Mouse (Mus musculus) brain, embryonic 14.5 days (tissue): ENCODE results near the gene Lipk. TPM values are rescaled to one million over a fixed set of nuclear protein-coding genes. Genes with fewer than 3 reads are reported as not detected.
A peak's percentile ranks its signal among the peaks of the same experiment; 100 is the strongest.

Source experiments
- DNase-seq: peaks from one replicate; pipeline ENCODE4 v3.0.0-alpha.2; 2011; ENCODE audit warnings: low read depth
- CTCF ChIP-seq: fragments of 200-500 bp; IDR thresholded peaks from 2 replicates; pipeline ENCODE4 v1.5.1; 2012; ENCODE audit warnings: inconsistent platforms, mild to moderate bottlenecking, moderate library complexity, borderline replicate concordance; ENCODE audit not compliant: insufficient read depth, insufficient read length; ENCODE audit errors: extremely low read depth
- POLR2A ChIP-seq: fragments of 200-500 bp; IDR thresholded peaks from 2 replicates; pipeline ENCODE4 v1.6.1; 2012; ENCODE audit warnings: mild to moderate bottlenecking, inconsistent platforms, borderline replicate concordance; ENCODE audit not compliant: poor library complexity, insufficient read depth, insufficient read length, severe bottlenecking; ENCODE audit errors: extremely low read depth
- polyA plus RNA-seq: library from polyadenylated mRNA; depleted of rRNA; stranded (reverse); fragments of >200 nt; gene quantifications from 2 replicates; pipeline ENCODE4 v1.2.3, GENCODE M21; 2012; rRNA removed

Gene Lipk
- 0.05 TPM in 1 of 2 replicates, not detected in the other for polyA plus RNA-seq

GRCm38 (mm10) chr19:34008002-34008401 lies at the start of gene Lipk:
TSS of gene Lipk (plus strand) at chr19:34008290.
- TF ChIP-seq CTCF (no peak), POLR2A (no peak)
- no peak for DNase-seq

- TF ChIP-seq CTCF (no peak), POLR2A (no peak)
- no peak for DNase-seq
Measured at GRCm38 (mm10) chr19:33960887-33961286, 47.2 kb upstream of the Lipk start, which contains the start of gene Lipf. TSS of gene Lipf (plus strand) at chr19:33961187.

GRCm38 (mm10) chr19:33979007-33979406 lies 29.1 kb upstream of the Lipk start:
- peak; percentile 19 for DNase-seq
- TF ChIP-seq POLR2A (no peak), CTCF (peak; percentile 39; the same call in 1 of the 2 replicates)

- DNase-seq, result no peak
- TF ChIP-seq POLR2A (no peak), CTCF (no peak)
Measured at GRCm38 (mm10) chr19:33983043-33983442, 25.0 kb upstream of the Lipk start.

GRCm38 (mm10) chr19:34021440-34022172 lies 13.5 kb downstream of the Lipk start:
- TF ChIP-seq POLR2A (no peak), CTCF (no peak)
- no peak for DNase-seq

- DNase-seq, result peak; percentile 48
- TF ChIP-seq POLR2A (no peak), CTCF (peak; percentile 23; the same call in 1 of the 2 replicates)
Measured at GRCm38 (mm10) chr19:34022759-34023158, 14.7 kb downstream of the Lipk start.

- DNase-seq, result no peak
- TF ChIP-seq POLR2A (no peak), CTCF (no peak)
Measured at GRCm38 (mm10) chr19:34039731-34040130, 31.6 kb downstream of the Lipk start.

GRCm38 (mm10) chr19:34043008-34043407 lies 34.9 kb downstream of the Lipk start:
- peak; percentile 14 for DNase-seq
- TF ChIP-seq POLR2A (no peak), CTCF (no peak)

GRCm38 (mm10) chr19:34049371-34050039 lies 41.4 kb downstream of the Lipk start:
- no peak for DNase-seq
- TF ChIP-seq CTCF, result no peak
- TF ChIP-seq POLR2A, result no peak

- TF ChIP-seq POLR2A (no peak), CTCF (no peak)
- peak; percentile 25 for DNase-seq
Measured at GRCm38 (mm10) chr19:34051502-34051901, 43.4 kb downstream of the Lipk start.

- no peak for DNase-seq
- TF ChIP-seq POLR2A, result no peak
- no peak for TF ChIP-seq CTCF
Measured at GRCm38 (mm10) chr19:34063547-34063946, 55.5 kb downstream of the Lipk start.
